Mouse (Mus musculus): ENCODE data around the gene Clic5.

Gene Clic5

DNA sequence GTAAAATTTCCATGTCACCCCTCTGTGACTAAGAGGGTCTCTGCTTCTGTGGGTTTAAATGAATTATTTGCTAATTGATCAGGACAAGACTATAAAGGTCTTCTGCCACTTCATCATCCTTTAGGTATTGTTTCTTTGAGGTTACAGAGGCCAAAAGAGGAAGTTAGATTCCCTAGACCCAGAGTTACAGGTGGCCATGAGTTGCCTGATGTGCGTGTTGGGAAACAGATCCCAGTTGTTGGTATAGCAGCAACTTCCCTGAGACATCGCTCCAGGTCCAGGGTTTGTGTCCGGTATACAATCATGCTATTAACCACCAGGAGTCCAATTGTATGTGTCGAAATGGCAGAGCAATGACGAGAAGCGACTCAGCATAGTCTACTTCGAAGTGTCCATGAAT, 81.7 kb downstream of the Clic5 start:
- no peak for DNase-seq (ENCODE audit: low spot score)

DNA sequence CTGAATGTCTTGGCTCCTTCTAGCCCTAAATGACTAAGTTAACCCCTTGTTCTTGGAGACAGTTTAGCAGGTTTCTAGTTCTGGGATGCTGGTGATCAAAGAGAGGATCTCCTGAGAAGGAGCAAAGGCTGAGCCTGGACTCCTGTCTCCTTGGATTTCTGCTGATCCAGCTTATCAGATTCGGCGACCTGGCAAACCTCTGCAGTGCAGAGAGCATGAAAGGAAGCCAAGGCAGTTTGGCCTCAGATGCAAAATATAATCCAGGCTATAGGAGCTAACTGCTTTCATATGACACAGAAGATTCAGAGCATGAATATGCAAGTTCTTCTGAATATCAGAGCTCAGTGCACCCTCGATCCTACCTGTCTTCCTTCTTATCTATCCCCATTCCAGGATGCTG, 83.0 kb downstream of the Clic5 start:
- DNase-seq (ENCODE audit: low spot score) = no peak

- DNase-seq (ENCODE audit: low spot score) = no peak
These were observed 86.4 kb downstream of the Clic5 start for GRCm38 (mm10) chr17:44274804-44275203.

DNA sequence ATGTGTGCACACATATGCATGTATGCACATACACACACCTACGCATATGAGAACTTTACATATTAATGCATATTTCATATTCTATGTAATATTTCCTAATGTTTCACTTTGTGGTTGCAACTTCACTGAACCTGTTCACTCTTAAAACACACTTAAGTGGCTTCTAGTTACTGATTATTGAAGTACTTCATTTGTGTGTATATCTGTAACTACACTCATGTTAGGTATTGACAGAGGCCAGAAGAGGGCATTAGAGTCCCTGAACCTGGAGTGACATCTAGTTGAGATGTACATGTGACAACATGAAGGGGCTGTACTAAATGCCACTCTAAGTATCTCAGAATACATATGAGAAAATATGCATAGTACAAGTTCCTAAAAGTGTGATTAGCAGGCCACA, 99.9 kb downstream of the Clic5 start:
- no peak for DNase-seq (ENCODE audit: low spot score)

DNA sequence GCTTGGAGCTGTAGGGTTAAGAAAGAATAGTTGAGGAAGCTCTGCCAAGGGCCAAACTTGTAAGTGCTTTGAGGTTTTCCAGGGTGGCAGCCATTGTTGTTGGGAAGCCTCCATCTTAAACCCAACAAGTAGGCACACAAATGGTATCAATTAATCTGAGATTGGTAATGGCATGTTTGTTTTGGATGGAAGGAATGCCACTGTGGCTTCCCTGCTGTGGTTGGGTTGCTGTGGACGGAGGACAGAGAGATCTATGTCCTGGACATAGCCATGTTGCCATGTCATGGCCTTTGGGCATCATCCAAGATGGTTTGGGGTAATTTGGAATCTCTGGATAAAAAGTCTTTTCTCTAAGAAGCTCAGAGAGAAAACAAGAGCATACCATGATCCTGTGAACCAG, 108.8 kb downstream of the Clic5 start:
- no peak for DNase-seq (ENCODE audit: low spot score)

DNA sequence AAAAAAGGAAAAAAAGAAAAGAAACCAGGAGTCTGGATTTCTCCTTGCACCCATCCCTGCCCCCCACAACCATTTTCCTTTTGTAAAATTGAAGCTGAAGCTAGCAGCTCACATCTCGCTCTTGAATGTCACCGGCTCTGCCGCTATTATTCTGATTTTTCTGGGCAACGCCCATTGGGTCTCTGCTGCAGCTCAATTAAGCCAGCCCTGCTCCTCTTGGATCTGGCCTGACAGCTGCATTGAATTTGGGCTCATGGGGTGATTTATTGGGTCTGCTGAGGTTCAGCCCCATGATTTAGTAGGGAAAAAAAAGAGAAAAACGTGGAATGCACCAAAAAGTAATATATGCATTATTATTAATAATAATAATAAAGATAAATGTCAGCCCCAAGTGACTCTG, 111.9 kb downstream of the Clic5 start:
- no peak for DNase-seq (ENCODE audit: low spot score)

DNA sequence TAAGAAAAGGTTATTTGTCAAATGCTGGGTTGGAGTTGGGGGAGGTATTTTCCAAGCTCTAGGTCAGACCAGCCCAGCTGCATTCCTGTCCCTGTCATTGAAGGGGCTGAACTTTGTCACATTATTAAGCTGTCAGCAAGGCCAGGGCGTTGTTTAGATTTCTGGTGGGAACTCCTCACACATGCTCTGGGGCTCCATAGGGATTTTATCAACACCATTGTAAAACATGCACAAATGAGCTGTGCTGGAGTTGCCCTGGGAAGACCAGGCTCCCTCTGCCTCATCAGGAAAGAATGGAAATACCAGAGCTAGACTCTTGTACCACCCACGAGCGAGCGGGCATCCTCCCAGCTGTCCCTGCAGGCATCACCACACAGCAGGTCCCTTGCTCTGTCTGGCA, 112.3 kb downstream of the Clic5 start:
- DNase-seq (ENCODE audit: low spot score) = no peak

DNA sequence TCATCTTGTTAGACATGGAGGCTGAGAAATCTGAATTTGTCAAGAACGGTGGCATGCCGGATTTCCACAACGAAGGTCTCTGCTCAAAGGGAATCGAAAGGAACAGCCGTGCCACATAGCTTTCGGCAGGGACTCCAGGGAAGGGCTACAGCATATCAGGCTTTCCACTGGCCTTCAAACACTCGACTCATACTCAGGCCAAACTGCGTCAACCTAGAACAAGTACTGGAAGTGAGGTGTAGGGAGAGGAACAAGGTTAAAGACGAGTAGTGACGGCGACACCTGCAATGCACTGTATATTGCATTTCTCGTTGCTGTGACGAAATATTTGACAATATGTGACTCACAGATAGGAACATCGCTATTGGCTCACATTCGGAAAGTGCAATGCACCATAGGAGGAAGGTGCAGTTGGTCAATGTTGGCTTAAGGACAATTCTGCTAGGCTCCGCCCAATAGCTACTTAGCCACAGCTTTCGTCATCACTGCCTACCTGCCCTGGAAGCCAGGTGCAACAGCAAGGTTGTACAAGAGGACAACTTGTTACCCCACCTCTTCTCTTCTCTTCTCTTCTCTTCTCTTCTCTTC, 112.9 kb downstream of the Clic5 start:
- no peak for DNase-seq (ENCODE audit: low spot score)

GRCm38 (mm10) chr17:44304076-44304475, 115.7 kb downstream of the Clic5 start:
- no peak for DNase-seq (ENCODE audit: low spot score)

- DNase-seq (ENCODE audit: low spot score) = no peak
These were observed 121.7 kb downstream of the Clic5 start for GRCm38 (mm10) chr17:44309914-44310622.

- DNase-seq (ENCODE audit: low spot score) = no peak
These were observed 136.9 kb downstream of the Clic5 start for GRCm38 (mm10) chr17:44325314-44325713.

- no peak for DNase-seq (ENCODE audit: low spot score)
These were observed 139.1 kb downstream of the Clic5 start for GRCm38 (mm10) chr17:44327279-44328146.

DNA sequence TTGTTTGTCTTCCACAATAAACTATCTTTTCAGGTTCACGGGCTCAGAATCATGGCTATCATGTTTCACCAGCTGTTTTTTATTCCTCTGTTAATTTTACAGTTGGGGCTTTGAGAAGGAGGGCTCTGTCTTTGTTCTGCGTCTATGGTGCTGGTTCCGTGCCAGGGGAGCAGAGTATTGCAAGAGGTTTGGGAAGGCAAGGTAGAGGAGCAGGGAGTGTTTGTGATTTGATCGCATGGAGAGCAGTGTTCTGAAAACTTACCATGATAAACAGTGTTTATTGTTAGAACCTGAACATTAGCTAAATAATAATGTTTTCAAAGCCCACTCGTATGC, 139.7 kb downstream of the Clic5 start:
- no peak for DNase-seq (ENCODE audit: low spot score)
